Mouse (Mus musculus) cerebral cortex, adult 2 months (tissue): ENCODE results near the gene Ear1.

Source experiments
- WGBS: fragments of 180-500 bp; shearing (Covaris S2); methylation state at CpG from one replicate; pipeline ENCODE4 v1.1.7; 2018; 5-methylcytosine and 5-hydroxymethylcytosine counted together

The Ear1 gene

DNA sequence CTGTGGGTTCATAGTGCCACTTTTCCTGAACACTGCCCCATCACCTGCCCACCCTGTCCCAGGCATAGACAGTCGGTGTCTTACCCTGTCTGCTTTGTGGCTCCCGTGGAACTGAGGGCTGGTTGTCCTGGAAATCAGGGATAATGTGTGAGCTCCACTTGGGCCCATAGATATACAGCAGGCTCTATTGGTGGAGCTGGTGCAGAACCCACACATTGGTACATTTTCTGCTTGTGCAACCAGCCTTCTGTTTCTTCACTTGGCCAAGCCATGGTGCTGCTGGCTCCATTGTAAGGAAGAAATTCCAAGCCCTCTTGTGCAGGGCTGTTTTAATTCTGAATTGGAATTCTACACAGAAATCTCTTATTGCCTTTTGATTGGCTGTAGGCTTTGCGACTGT is at the start of gene Ear1:
Ear1 (minus strand) TSS at position 101 of the 400 bp plus-strand sequence.
- WGBS: 69% methylated on average over 3 of the region's 3 CpGs

GRCm38 (mm10) chr14:43924688-43925403 is 49.5 kb upstream of the Ear1 start, which contains the start of gene Gm8113:
Gm8113 (plus strand) TSS chr14:43925390.
- 8% methylated on average over 10 of the region's 10 CpGs for WGBS

- 84% methylated on average over 3 of the region's 3 CpGs for WGBS
Observed at GRCm38 (mm10) chr14:43923459-43923858, 48.1 kb upstream of the Ear1 start, which contains the start of gene Ear10. Ear10 (minus strand) TSS chr14:43923559.

DNA sequence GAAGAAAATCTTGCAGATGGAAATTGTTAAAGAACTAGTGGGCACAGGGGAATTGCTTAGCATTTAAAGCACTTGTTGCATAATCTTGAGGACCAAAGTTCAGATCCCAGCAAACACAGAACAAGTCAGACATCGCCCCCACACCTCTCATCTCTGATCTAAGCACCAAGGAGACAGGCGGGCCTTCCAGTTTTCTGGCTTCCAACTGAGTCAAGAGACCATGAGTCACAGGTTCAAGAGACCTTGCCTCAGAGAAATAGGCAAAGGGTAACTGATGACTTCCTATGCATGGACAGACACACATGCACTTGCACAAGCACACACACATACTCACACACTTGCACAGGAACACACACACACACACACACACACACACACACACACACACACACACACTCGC is 23.3 kb upstream of the Ear1 start:
- 97% methylated on average over 3 of the region's 3 CpGs for WGBS

DNA sequence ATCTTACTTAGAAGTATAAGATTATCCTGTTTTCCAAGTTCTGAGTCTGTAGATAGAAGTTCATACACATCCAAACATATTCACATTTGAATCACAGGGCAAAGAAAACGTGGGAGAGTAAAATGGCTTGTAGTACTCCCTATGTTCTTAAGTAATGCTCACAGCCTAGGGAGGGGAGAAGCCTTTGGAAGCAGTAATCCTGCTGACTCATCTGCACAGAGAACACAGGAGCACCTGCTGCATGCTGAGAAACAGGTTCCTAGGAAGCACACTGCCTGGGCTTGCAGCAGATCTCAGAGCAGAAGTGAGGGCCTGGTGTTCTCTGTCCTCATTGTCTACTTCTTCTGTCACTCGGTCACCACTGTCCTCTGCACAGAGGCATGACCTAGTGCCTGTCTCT is 20.0 kb upstream of the Ear1 start:
- WGBS: 56% methylated on average over 2 of the region's 2 CpGs

DNA sequence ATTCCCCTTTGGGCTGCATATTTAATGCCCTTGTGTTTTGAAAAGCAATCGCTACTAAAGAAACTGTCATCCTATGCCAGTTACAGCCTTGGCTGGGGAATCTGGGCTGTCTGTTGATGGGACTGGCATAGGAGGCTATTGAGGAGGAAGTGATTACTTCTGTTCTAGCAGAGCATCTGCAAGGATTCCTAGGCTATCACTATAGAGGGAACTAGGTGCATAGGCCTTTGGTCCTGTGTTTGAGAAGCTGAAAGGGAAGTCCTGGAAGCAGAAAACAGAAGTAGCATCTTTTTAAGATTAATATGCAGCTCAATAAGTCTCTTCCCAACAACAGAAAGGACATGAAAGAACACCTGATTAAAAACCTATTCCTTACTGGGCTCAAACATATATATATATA is 16.0 kb upstream of the Ear1 start:
- 82% methylated on average over 1 of the region's 1 CpGs for WGBS

- WGBS: 59% methylated on average over 1 of the region's 1 CpGs
Observed at GRCm38 (mm10) chr14:43886235-43886634, 10.9 kb upstream of the Ear1 start.

- WGBS: 90% methylated on average over 5 of the region's 5 CpGs
Observed at GRCm38 (mm10) chr14:43879966-43880545, 4.7 kb upstream of the Ear1 start.

DNA sequence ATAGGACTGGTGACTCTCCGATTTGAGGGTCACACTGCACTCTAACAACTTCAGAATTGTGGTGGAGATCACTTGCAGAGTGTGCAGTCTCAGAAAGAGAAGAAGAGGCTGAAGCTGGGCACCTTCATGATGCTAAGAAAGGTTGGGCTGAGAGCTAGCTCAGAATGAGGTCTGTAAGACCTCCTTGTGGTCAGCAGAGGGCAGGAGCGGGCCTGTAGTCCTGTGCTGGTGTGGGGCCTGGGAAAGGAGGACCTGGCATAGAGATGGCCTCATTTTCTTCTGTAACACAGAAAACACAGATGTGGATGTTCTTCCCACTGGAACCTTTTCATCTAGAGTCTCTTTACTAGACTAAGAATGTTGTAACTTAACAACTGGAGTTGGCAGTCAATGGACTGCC is 2.5 kb upstream of the Ear1 start:
- 65% methylated on average over 1 of the region's 2 CpGs for WGBS

DNA sequence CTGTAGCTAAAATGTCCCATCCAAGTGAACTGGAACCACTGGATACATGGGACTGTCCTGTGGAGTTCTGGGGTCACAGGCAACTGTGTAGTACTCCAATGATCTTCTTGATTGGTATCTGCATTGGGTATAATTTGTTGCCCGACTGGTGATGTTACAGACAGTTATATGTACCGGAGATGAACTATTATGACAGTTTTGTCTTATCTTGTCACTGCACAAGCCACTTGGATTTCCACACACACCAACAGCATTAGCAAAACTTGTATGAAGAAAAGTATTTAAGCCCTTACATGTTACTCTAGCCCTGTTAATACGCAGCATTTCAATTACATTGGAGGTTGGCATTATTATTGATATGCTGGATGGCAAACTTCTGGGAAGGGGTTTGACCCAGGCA is 455 bp downstream of the Ear1 start:
- 94% methylated on average over 3 of the region's 3 CpGs for WGBS

- 33% methylated on average over 2 of the region's 2 CpGs for WGBS
Observed at GRCm38 (mm10) chr14:43860522-43860921, 14.8 kb downstream of the Ear1 start.

DNA sequence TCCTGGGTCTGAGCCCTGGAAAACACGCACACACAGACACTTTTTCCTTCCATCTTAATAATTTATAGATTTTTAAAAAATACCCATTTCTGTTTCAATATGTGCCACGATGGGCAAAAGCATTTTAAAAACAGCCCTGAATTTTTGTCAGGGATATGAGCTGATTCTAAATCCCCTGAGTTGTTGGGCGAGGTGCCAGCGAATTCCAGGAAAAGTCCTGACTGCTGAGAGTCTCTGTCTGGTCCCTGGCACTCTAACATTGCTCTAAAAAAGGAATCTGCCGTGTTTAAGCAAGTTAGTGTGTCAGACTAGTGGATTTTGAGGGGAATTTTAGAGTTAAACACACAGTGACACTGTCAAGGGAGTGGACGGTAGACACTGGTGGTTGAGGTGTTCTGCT is 15.9 kb downstream of the Ear1 start:
- 60% methylated on average over 5 of the region's 6 CpGs for WGBS

DNA sequence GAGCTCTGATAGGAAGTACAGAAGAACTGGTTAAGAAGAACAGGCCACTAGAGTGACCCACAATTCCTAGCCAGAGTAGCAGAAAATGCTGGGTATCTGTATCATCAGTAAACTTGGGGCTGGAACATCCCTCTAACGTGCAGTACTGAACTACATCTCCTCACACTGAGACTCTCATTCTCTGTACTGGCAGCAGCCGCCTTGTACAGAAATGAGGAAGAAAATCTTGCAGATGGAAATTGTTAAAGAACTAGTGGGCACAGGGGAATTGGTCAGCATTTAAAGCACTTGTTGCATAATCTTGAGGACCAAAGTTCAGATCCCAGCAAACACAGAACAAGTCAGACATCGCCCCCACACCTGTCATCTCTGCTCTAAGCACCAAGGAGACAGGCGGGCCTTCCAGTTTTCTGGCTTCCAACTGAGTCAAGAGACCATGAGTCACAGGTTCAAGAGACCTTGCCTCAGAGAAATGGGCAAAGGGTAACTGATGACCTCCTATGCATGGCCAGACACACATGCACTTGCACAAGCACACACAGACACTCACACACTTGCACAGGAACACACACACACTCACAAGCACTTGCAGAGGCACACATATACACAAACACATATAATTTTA is 31.3 kb downstream of the Ear1 start:
- 68% methylated on average over 4 of the region's 4 CpGs for WGBS

- WGBS: 100% methylated on average over 1 of the region's 1 CpGs
Observed at GRCm38 (mm10) chr14:43840976-43841375, 34.3 kb downstream of the Ear1 start.

DNA sequence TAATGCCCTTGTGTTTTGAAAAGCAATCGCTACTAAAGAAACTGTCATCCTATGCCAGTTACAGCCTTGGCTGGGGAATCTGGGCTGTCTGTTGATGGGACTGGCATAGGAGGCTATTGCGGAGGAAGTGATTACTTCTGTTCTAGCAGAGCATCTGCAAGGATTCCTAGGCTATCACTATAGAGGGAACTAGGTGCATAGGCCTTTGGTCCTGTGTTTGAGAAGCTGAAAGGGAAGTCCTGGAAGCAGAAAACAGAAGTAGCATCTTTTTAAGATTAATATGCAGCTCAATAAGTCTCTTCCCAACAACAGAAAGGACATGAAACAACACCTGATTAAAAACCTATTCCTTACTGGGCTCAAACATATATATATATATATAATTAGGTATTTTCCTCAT is 40.0 kb downstream of the Ear1 start:
- 73% methylated on average over 2 of the region's 2 CpGs for WGBS

DNA sequence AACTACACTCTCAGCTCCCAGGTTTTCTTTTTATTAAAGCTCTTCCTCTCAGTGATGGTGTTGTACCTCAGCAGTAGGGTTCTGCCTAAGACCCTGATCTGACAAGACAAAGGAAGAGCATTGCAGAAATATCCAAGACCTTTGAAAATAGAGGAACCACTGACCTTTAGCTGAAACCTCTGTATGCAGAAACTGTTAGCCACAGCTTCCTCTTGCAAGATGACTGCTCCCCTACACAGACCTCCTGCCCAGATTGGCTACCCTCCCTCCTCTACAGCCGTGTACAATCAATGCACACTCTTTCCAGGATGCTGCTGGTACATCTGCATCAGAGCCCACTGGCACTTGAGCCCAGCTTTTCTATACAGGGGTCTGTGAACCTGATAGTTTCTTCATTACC is 44.9 kb downstream of the Ear1 start:
- 48% methylated on average over 1 of the region's 1 CpGs for WGBS

- WGBS: 93% methylated on average over 6 of the region's 6 CpGs
Observed at GRCm38 (mm10) chr14:43824176-43824575, 51.1 kb downstream of the Ear1 start.

DNA sequence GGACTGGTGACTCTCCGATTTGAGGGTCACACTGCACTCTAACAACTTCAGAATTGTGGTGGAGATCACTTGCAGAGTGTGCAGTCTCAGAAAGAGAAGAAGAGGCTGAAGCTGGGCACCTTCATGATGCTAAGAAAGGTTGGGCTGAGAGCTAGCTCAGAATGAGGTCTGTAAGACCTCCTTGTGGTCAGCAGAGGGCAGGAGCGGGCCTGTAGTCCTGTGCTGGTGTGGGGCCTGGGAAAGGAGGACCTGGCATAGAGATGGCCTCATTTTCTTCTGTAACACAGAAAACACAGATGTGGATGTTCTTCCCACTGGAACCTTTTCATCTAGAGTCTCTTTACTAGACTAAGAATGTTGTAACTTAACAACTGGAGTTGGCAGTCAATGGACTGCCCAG is 53.4 kb downstream of the Ear1 start:
- WGBS: 69% methylated on average over 1 of the region's 2 CpGs

DNA sequence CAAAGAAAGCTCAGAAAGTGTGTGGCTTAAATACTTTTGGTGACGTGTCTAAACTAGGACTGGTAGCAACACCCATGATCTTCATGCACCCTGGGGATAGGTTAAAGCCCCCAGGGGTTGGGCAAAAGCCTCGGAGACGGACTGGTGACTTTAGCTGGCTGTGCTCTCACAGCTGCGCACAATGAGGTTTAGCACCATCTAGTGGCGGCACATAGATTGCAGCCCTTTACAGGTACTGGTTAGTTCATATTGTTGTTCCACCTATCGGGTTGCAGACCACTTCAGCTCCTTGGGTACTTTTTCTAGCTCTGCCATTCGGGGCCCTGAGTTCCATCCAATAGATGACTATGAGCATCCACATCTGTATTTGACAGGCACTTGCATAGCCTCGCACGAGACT is 62.9 kb downstream of the Ear1 start:
- WGBS: 58% methylated on average over 8 of the region's 9 CpGs

DNA sequence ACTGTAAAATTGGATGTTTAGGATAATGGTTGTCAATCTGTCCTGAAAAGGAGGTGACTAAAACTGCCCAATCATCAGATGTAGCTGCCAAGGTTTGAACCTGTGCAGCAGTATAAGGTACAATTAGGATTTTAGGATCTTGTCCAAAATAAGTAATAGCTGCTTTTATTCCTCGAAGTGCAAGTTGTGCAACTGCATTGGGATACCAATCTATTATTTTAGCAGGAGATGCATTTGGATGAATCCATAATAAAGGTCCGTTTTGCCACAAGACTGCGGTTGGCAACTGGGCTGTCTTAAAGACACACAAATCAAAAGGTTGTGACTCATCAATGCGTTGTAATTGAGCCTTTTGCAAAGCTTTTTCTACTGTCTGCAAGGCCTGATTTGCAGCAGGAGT is 67.2 kb downstream of the Ear1 start:
- WGBS: 73% methylated on average over 4 of the region's 4 CpGs

DNA sequence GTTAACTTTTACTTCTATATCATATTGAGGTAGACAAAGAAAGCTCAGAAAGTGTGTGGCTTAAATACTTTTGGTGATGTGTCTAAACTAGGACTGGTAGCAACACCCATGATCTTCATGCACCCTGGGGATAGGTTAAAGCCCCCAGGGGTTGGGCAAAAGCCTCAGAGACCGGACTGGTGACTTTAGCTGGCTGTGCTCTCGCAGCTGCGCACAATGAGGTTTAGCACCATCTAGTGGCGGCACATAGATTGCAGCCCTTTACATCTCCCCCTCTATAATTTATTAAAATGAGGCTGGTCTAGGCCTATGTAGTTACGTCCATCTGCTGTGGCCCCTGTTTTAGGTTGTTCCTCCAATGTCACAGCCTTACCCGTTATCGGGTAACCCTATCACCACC is 70.9 kb downstream of the Ear1 start:
- WGBS: 13% methylated on average over 7 of the region's 7 CpGs

GRCm38 (mm10) chr14:43796905-43797470 is 78.3 kb downstream of the Ear1 start:
- 17% methylated on average over 23 of the region's 23 CpGs for WGBS
